Mouse (Mus musculus) kidney, embryonic 14.5 days (tissue): Measurements from ENCODE around the gene Pirt. TPM values are rescaled to one million over a fixed set of nuclear protein-coding genes. Genes with fewer than 3 reads are reported as not detected.
A peak's percentile ranks its signal among the peaks of the same experiment; 100 is the strongest.

Experiments
- ATAC-seq: fragments of 200-750 bp; cut with Nextera tagmentation; 2 replicates; pipeline ENCODE4 v1.8.0; 2017; ENCODE audit warnings: moderate number of reproducible peaks, mild to moderate bottlenecking, moderate TSS enrichment, moderate library complexity; ENCODE audit not compliant: low FRiP score, low TSS enrichment
- H3K27ac ChIP-seq: fragments of 300-500 bp; sonication (generic); 2 replicates; pipeline ENCODE4 v1.5.1; 2014; ENCODE audit warnings: low read depth, mild to moderate bottlenecking, low read length, moderate library complexity, mixed read lengths
- H3K27me3 ChIP-seq: fragments of 300-500 bp; sonication (generic); 2 replicates; pipeline ENCODE4 v1.6.1; 2014; ENCODE audit warnings: mild to moderate bottlenecking, low read length; ENCODE audit not compliant: control insufficient read depth, insufficient read depth
- H3K36me3 ChIP-seq: fragments of 300-500 bp; sonication (generic); 2 replicates; pipeline ENCODE4 v1.6.1; 2014; ENCODE audit warnings: low read length, mixed read lengths; ENCODE audit not compliant: control insufficient read depth, insufficient read depth
- H3K4me1 ChIP-seq: fragments of 300-500 bp; sonication (generic); 2 replicates; pipeline ENCODE4 v1.6.1; 2014; ENCODE audit warnings: low read length, mixed read lengths; ENCODE audit not compliant: control insufficient read depth, insufficient read depth
- H3K4me2 ChIP-seq: fragments of 300-500 bp; sonication (generic); replicated peaks from 2 replicates; pipeline ENCODE4 v1.6.1; 2014; ENCODE audit warnings: low read depth, mild to moderate bottlenecking, low read length
- H3K4me3 ChIP-seq: fragments of 300-500 bp; sonication (generic); 2 replicates; pipeline ENCODE4 v1.5.1; 2014; ENCODE audit warnings: mild to moderate bottlenecking, low read length
- H3K9ac ChIP-seq: fragments of 300-500 bp; sonication (generic); 2 replicates; pipeline ENCODE4 v1.6.1; 2014; ENCODE audit warnings: low read depth, mild to moderate bottlenecking, low read length, moderate library complexity
- H3K9me3 ChIP-seq: fragments of 300-500 bp; sonication (generic); 2 replicates; pipeline ENCODE4 v1.6.1; 2016; ENCODE audit warnings: low read length; ENCODE audit not compliant: control insufficient read depth
- WGBS: fragments of 180-500 bp; shearing (Covaris S2); extraction: QIAGEN DNeasy Blood & Tissue Kit; methylation state at CpG from one replicate; pipeline ENCODE4 v1.1.7; 2014; 5-methylcytosine and 5-hydroxymethylcytosine counted together
- polyA plus RNA-seq: library from polyadenylated mRNA; unstranded; fragments of >200 nt; fragmentation: Nextera tagmentation; extraction: Ambion mirVana; gene quantifications from 2 replicates; pipeline ENCODE4 v1.2.1, GENCODE M21; 2014

Pirt gene
- polyA plus RNA-seq, 1 experiment from 2014 or later: 0.22 TPM

GRCm38 (mm10) chr11:66905617-66906384 lies 6.0 kb upstream of the Pirt start:
- no peaks in the 10 kb centered on the region for H3K9me3 ChIP-seq
- no peaks in the 10 kb centered on the region for H3K36me3 ChIP-seq
- no peaks in the 10 kb centered on the region for H3K4me1 ChIP-seq
- WGBS: 12% methylated on average over 21 of the region's 21 CpGs
- peak; percentile 86 for ATAC-seq
- H3K4me2 ChIP-seq: peak overlapping the region; percentile 37
- peak overlapping the region; percentile 1; the same call in 1 of the 2 replicates for H3K4me3 ChIP-seq
- peak overlapping the region; percentile 40; the same call in 1 of the 2 replicates for H3K9ac ChIP-seq
- no peak overlapping the region for H3K27ac ChIP-seq
- H3K27me3 ChIP-seq: no peaks in the 10 kb centered on the region

- Histone ChIP-seq H3K9me3 (no peaks in the 10 kb centered on the region), H3K4me2 (no peak overlapping the region), H3K27ac (no peak overlapping the region), H3K4me3 (no peak overlapping the region), H3K36me3 (no peaks in the 10 kb centered on the region), H3K4me1 (no peaks in the 10 kb centered on the region), H3K9ac (no peak overlapping the region), H3K27me3 (no peaks in the 10 kb centered on the region)
- 63% methylated on average over 17 of the region's 17 CpGs for WGBS
- ATAC-seq: no peak
Observed at GRCm38 (mm10) chr11:66912531-66913458, 1.0 kb downstream of the Pirt start.

GRCm38 (mm10) chr11:66914249-66914648 lies 2.5 kb downstream of the Pirt start:
- H3K4me1 ChIP-seq: no peaks in the 10 kb centered on the region
- H3K36me3 ChIP-seq: no peaks in the 10 kb centered on the region
- ATAC-seq: 0 out of 2 replicates have a peak, but pooled peaks have one; percentile 52
- H3K27me3 ChIP-seq: no peaks in the 10 kb centered on the region
- H3K4me2 ChIP-seq: no peak overlapping the region
- no peak overlapping the region for H3K4me3 ChIP-seq
- WGBS: 22% methylated on average over 3 of the region's 3 CpGs
- H3K9ac ChIP-seq: no peak overlapping the region
- H3K27ac ChIP-seq: no peak overlapping the region
- no peaks in the 10 kb centered on the region for H3K9me3 ChIP-seq

DNA sequence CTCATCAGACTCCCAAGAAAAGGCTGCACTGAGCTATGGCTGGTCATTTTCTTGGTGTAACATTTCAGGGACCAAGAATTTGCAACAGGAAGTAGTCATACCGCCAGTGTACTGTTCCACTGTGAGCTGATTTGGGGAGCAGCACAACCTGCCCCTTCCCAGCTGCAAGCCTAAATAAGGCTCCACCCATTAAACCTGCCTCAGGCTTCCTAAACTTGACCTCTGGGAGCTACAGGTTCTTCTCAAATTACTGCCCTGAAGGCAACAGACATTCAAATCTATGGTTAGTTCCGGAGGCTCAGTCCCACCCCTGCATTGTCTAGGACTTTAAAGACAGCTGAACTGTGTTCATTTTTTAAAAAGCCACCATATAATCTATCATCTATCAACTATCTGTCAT lies 8.2 kb downstream of the Pirt start:
- H3K27ac ChIP-seq: no peak overlapping the region
- no peak for ATAC-seq
- no peak overlapping the region for H3K4me2 ChIP-seq
- no peak overlapping the region for H3K4me3 ChIP-seq
- no peaks in the 10 kb centered on the region for H3K9me3 ChIP-seq
- 41% methylated on average over 2 of the region's 2 CpGs for WGBS
- H3K4me1 ChIP-seq: no peaks in the 10 kb centered on the region
- H3K36me3 ChIP-seq: no peaks in the 10 kb centered on the region
- H3K9ac ChIP-seq: no peak overlapping the region
- no peaks in the 10 kb centered on the region for H3K27me3 ChIP-seq

DNA sequence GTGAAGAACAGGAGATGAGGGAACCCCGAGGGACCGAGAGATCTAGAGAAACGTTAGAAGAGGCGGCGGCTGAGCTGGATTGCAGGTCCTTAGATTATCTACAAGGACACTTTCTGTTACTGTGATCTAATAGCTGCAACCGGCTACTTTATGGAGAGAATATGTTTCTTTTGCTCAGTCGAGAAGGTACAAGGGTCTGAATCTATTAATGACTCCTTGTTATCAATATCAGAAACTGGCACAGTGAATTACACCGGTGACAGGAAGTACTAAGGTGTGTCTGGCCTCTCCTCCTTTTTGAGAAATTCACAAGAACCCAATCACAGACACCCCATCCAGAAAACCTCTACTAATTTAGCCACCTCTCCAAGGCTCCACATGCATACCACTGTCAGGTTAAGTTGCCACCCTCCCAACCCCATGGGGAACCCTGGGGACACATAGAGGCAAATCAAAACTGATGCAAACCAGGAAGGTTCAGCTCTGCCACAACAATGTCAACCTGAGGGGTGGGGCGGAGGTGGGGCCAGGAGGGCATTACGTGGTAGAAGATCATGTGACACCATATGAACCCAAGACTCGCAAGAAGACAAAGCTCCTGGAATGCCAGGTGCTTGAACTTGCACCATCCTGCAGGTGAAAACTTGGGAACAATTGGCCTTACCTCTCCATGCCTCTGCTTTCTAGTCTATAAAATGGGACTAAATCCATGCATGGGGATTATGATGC lies 12.5 kb downstream of the Pirt start:
- H3K4me1 ChIP-seq: no peaks in the 10 kb centered on the region

GRCm38 (mm10) chr11:66928311-66928710 lies 16.5 kb downstream of the Pirt start:
- no peaks in the 10 kb centered on the region for H3K36me3 ChIP-seq
- no peak overlapping the region for H3K27ac ChIP-seq
- no peak overlapping the region for H3K9ac ChIP-seq
- no peak for ATAC-seq
- no peaks in the 10 kb centered on the region for H3K27me3 ChIP-seq
- WGBS: 68% methylated on average over 3 of the region's 3 CpGs
- H3K4me2 ChIP-seq: no peak overlapping the region
- H3K4me1 ChIP-seq: no peaks in the 10 kb centered on the region
- H3K4me3 ChIP-seq: no peak overlapping the region
- H3K9me3 ChIP-seq: no peaks in the 10 kb centered on the region

More for the DNA sequence above, 12.5 kb downstream of the Pirt start:
- no peaks in the 10 kb centered on the region for H3K27me3 ChIP-seq
- no peak overlapping the region for H3K4me2 ChIP-seq
- 82% methylated on average over 11 of the region's 11 CpGs for WGBS
- no peak for ATAC-seq
- H3K27ac ChIP-seq: no peak overlapping the region
- H3K9ac ChIP-seq: no peak overlapping the region
- H3K9me3 ChIP-seq: no peaks in the 10 kb centered on the region
- H3K4me3 ChIP-seq: no peak overlapping the region
- H3K36me3 ChIP-seq: no peaks in the 10 kb centered on the region

DNA sequence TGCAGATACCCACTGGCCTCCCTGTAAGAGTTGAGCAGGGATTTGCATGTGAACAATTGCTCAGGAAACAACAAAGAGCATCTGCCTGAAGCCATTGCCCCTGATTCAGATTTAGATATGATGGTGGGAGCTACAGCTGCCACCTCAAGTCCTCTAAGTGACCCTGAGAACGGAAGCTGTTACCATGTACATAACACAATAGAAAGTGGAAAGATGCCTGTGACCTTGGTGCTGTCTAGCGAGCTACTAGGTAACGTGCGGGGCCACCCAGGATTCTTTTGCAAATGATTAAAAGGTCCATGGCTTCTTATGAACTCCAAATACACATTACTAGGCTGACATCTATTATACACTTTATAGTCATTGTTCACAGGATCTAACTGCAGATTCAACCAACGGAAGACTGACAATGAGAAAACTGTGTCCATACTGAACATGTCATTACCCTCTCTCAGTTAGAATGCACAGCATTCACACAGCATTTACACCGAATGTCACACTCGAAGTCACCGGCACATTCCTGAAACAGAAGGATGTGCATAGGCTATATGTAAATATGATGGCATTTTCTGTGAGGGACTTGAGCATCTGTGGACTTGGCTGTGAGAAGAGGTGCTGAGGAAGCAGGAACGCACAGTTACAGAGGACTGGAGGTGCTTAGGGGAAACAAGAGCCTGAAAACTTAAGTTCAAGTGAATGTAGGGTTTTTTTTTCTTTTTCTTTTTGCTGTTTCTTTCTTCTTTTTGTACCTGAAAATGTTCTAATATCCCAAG lies 21.2 kb downstream of the Pirt start:
- H3K9ac ChIP-seq: no peak overlapping the region
- H3K4me3 ChIP-seq: no peak overlapping the region
- WGBS: 84% methylated on average over 9 of the region's 9 CpGs
- ATAC-seq: no peak
- H3K36me3 ChIP-seq: no peaks in the 10 kb centered on the region
- H3K4me1 ChIP-seq: no peaks in the 10 kb centered on the region
- no peak overlapping the region for H3K4me2 ChIP-seq
- H3K27me3 ChIP-seq: no peaks in the 10 kb centered on the region
- H3K9me3 ChIP-seq: no peaks in the 10 kb centered on the region
- H3K27ac ChIP-seq: no peak overlapping the region

GRCm38 (mm10) chr11:66934428-66935173 lies 22.8 kb downstream of the Pirt start:
- Histone ChIP-seq H3K4me3 (no peak overlapping the region), H3K9ac (no peak overlapping the region), H3K9me3 (no peaks in the 10 kb centered on the region), H3K27ac (no peak overlapping the region), H3K4me1 (no peaks in the 10 kb centered on the region), H3K4me2 (no peak overlapping the region), H3K27me3 (no peaks in the 10 kb centered on the region), H3K36me3 (no peaks in the 10 kb centered on the region)
- WGBS: 66% methylated on average over 7 of the region's 7 CpGs
- no peak for ATAC-seq
